Mouse (Mus musculus): ENCODE measurements at regions not wholly inside any gene's neighbourhood (a gene's known extent, or its start where the extent isn't known, plus 50 kb on each side); places are given as distances from the start of the nearest gene placed in this dataset.

DNA sequence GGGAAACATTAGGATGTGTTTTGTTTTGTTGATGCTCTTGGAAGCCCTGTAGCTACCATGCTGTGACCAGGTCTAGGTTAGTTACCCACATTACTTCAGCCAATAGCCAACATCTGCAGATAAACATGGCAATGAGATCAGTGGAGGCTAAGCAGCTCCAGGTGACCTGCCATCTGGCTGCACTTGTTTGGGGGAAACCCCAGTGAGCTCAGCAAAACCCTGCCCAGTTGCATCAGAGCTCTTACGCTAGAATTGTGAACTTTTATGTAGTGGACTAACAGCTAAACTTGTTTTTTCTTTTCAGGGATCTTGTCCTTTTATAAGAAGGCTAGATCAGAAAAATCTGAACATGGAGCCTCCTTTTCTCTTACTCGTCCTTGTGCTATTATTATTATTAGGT is 211.8 kb upstream of the Atp5g3 start:
- H3K27ac ChIP-seq: no peak overlapping the region
- no peak overlapping the region for H3K4me3 ChIP-seq
- intact Hi-C loops (cut with DNase I): no loop called here
- no peak for DNase-seq (ENCODE audit: extremely low spot score in 1 of 2, low spot score in 2 of 2)
- no peak for TF ChIP-seq CTCF (IDR thresholded peaks at IDR 0.05)

- TF ChIP-seq CTCF (IDR thresholded peaks at IDR 0.05): no peak
- Histone ChIP-seq H3K4me3 (no peak overlapping the region), H3K27ac (no peak overlapping the region)
- intact Hi-C loops (cut with DNase I): no loop called here
- DNase-seq (ENCODE audit: extremely low spot score in 1 of 2, low spot score in 2 of 2): no peak
Measured at GRCm38 (mm10) chr2:74120051-74120450, 208.9 kb upstream of the Atp5g3 start.

DNA sequence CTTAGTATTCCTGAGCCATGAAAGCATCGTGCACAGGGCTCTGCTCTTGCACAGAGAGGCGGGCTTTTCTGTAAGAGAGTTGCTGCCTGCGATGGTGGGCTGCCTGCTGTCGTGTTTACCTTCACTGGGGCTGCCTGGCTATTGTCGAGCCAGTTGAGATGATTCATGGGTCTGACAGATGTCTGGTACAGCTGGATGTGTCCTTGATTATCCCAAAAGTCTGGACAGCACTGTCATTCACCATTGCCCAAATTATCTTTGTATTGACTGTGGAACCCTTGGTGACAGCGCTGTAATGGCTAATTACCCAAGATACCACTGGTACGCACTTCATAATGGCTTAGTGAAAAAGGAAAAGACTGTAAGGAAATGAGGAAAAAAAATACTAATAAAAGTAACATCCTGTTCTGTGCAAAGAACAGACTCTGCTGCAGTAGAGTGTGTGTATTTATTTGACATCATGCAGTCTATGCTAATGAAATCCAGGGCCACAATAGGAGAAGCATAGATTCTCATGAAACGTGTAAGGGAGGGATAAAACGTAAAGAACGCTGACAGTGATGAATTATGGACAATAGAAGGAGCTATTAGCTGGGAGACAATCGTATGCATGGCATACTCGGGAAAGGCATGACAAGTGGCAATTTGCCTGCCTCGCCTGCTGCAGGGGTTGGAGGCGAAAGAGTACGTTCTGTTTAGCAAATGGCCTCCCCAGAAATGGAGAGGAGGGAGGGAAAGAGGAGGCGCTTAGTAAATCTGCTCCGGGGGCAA is 208.2 kb upstream of the Atp5g3 start:
- TF ChIP-seq CTCF (IDR thresholded peaks at IDR 0.05): no peak
- no peak for DNase-seq (ENCODE audit: extremely low spot score in 1 of 2, low spot score in 2 of 2)
- no peak overlapping the region for H3K4me3 ChIP-seq
- intact Hi-C loops (cut with DNase I): no loop called here
- H3K27ac ChIP-seq: no peak overlapping the region

DNA sequence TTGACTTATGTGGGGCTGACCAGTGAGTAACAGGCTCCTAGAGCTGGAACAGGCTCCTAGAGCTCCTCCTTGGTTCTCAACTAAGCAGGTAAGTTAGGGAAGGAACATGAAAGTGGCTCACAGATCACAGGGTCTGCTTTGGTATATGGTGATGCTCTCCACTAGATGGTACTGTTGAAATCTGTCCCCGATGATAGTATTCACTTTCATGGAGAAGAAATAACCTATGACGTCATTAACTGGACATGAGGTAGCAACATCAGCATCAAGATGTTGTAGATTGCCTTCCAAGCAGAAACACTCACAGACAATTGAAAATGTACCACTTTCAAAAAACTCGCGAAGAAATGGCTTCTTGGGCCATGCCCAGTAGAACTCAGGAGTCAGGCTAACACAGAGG is 195.3 kb upstream of the Atp5g3 start:
- intact Hi-C loops (cut with DNase I): no loop called here
- TF ChIP-seq CTCF (IDR thresholded peaks at IDR 0.05): no peak; the same call in 1 of the 2 replicates
- H3K27ac ChIP-seq: no peak overlapping the region
- no peak overlapping the region for H3K4me3 ChIP-seq
- DNase-seq (ENCODE audit: extremely low spot score in 1 of 2, low spot score in 2 of 2): no peak

GRCm38 (mm10) chr2:74099671-74100372 is 188.7 kb upstream of the Atp5g3 start:
- no peak overlapping the region for H3K27ac ChIP-seq
- DNase-seq (ENCODE audit: extremely low spot score in 1 of 2, low spot score in 2 of 2): no peak
- no peak for TF ChIP-seq CTCF (IDR thresholded peaks at IDR 0.05)
- intact Hi-C loops (cut with DNase I): no loop called here
- no peak overlapping the region for H3K4me3 ChIP-seq

DNA sequence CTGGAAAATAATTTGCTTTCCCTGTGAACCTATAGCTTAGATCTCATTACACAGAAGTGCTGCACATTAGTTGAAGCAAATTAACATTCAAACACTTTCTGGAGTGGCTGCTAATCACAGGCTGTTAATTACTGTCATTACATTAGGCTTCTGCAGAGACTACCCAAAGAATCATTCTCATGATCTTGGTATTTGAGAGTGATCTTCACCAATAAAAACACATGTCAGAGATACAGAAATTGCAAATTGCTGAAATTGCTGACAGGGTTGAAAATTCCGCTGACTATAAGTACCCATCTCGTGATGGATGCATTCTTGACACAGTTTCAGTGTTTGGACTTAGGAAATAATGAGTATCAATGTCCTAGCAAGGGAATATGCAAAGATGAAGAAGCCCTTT is 185.7 kb upstream of the Atp5g3 start:
- DNase-seq (ENCODE audit: extremely low spot score in 1 of 2, low spot score in 2 of 2): no peak
- intact Hi-C loops (cut with DNase I): no loop called here
- no peak overlapping the region for H3K27ac ChIP-seq
- no peak for TF ChIP-seq CTCF (IDR thresholded peaks at IDR 0.05)
- no peak overlapping the region for H3K4me3 ChIP-seq

- intact Hi-C loops (cut with DNase I): no loop called here
- DNase-seq (ENCODE audit: extremely low spot score in 1 of 2, low spot score in 2 of 2): no peak
- TF ChIP-seq CTCF (IDR thresholded peaks at IDR 0.05): no peak
- Histone ChIP-seq H3K4me3 (no peak overlapping the region), H3K27ac (no peak overlapping the region)
Measured at GRCm38 (mm10) chr2:74093494-74093893, 182.4 kb upstream of the Atp5g3 start.

DNA sequence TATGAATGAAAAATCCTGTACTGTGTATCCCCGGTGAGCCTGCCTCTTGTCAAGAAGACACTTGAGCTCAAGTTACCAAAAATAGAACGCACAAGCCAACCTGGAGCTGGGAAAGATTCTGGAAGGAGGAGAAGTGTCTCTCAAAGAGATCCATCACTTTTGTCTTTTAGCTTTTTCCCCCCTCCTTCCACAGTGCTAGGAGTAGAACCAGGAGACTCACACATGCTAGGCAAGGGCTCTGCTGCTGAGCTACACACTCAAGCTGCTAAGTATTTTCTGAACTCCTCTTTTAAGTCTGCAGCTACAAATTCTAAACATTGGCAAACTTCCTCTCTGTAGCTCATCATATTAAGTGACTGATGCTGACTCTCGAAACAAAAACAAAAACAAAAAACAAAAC is 176.2 kb upstream of the Atp5g3 start:
- intact Hi-C loops (cut with DNase I): no loop called here
- no peak overlapping the region for H3K27ac ChIP-seq
- no peak for DNase-seq (ENCODE audit: extremely low spot score in 1 of 2, low spot score in 2 of 2)
- no peak overlapping the region for H3K4me3 ChIP-seq
- TF ChIP-seq CTCF (IDR thresholded peaks at IDR 0.05): no peak

DNA sequence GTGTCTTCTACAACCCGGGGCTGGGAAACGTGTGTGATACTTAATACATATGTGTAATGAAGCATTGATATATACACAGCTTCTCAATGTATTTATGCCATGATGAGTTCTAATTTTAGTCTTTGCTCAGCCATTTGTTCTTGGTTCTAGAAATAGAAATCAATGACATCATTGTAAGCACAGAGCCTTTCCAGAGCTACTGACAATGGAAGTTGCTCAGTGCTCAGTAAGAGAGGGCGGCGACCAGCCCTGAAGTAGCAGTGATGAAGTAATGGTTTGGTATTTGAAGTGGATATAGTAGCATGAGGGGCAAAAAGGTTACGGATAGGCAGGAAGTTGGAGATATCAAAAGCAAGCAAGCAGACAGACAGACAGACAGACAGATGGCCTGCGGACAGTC is 173.8 kb upstream of the Atp5g3 start:
- DNase-seq (ENCODE audit: extremely low spot score in 1 of 2, low spot score in 2 of 2): no peak
- Histone ChIP-seq H3K27ac (no peak overlapping the region), H3K4me3 (no peak overlapping the region)
- intact Hi-C loops (cut with DNase I): loop anchor here (5.0 kb wide), 1 partner anchor 52 kb away; no protein-coding TSS in a partner anchor
- TF ChIP-seq CTCF (IDR thresholded peaks at IDR 0.05): no peak

GRCm38 (mm10) chr2:74076774-74077173 is 165.6 kb upstream of the Atp5g3 start:
- intact Hi-C loops (cut with DNase I): no loop called here
- Histone ChIP-seq H3K27ac (no peak overlapping the region), H3K4me3 (no peak overlapping the region)
- no peak for TF ChIP-seq CTCF (IDR thresholded peaks at IDR 0.05)
- no peak for DNase-seq (ENCODE audit: extremely low spot score in 1 of 2, low spot score in 2 of 2)

DNA sequence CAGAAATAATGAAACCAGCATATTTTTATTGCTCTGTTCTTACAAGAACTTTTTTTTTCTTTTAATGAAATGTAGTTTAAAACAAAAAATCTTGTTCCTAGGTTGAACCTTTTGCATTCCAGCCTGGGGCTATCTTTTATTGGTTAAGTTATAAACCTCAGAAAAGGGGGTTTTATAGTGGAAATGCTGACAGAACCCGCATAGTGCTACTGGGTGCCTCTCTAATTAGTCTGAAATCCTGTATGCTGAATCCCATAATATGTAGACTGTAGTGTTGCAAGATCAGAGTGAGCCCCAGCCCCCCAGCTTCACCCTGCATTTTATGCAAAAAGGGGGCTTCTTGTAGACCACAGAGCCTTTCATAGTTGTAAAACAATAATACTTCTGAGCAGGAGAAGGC is 164.4 kb upstream of the Atp5g3 start:
- intact Hi-C loops (cut with DNase I): no loop called here
- DNase-seq (ENCODE audit: extremely low spot score in 1 of 2, low spot score in 2 of 2): no peak
- TF ChIP-seq CTCF (IDR thresholded peaks at IDR 0.05): no peak
- no peak overlapping the region for H3K4me3 ChIP-seq
- H3K27ac ChIP-seq: no peak overlapping the region

- TF ChIP-seq CTCF (IDR thresholded peaks at IDR 0.05): no peak
- intact Hi-C loops (cut with DNase I): no loop called here
Measured at GRCm38 (mm10) chr2:74073396-74073795, 162.3 kb upstream of the Atp5g3 start.

GRCm38 (mm10) chr2:74066652-74067051 is 155.5 kb upstream of the Atp5g3 start:
- TF ChIP-seq CTCF (IDR thresholded peaks at IDR 0.05): peak; percentile 87
- Histone ChIP-seq H3K4me3 (no peak overlapping the region), H3K27ac (no peak overlapping the region)
- DNase-seq (ENCODE audit: extremely low spot score in 1 of 2, low spot score in 2 of 2): peak; percentile 67 to 72
- intact Hi-C loops (cut with DNase I): loop anchor here (1.0 kb wide), 2 partner anchors 234 to 596 kb away; no protein-coding TSS in a partner anchor

More at GRCm38 (mm10) chr2:74073396-74073795, 162.3 kb upstream of the Atp5g3 start:
- Histone ChIP-seq H3K27ac (no peak overlapping the region), H3K4me3 (no peak overlapping the region)
- DNase-seq (ENCODE audit: extremely low spot score in 1 of 2, low spot score in 2 of 2): no peak

Data from left cerebral cortex, adult 2 months (tissue).